Mouse (Mus musculus): ENCODE results near the gene Eps15l1.

Eps15l1 gene

GRCm38 (mm10) chr8:72319921-72320802, 101.1 kb downstream of the Eps15l1 start:
- no peak for DNase-seq (ENCODE audit: low spot score)

GRCm38 (mm10) chr8:72319397-72319796, 101.9 kb downstream of the Eps15l1 start:
- no peak for DNase-seq (ENCODE audit: low spot score)

GRCm38 (mm10) chr8:72318801-72319322, 102.4 kb downstream of the Eps15l1 start, which contains the start of gene Klf2:
TSS of gene Klf2 (plus strand) at chr8:72319033.
- peak; percentile 90 for DNase-seq (ENCODE audit: low spot score)

GRCm38 (mm10) chr8:72317741-72318301, 103.4 kb downstream of the Eps15l1 start:
- no peak for DNase-seq (ENCODE audit: low spot score)

GRCm38 (mm10) chr8:72316053-72316695, 105.1 kb downstream of the Eps15l1 start:
- no peak for DNase-seq (ENCODE audit: low spot score)

- DNase-seq (ENCODE audit: low spot score): no peak
These were observed 108.2 kb downstream of the Eps15l1 start for GRCm38 (mm10) chr8:72312926-72313518.

GRCm38 (mm10) chr8:72310849-72311506, 110.3 kb downstream of the Eps15l1 start:
- DNase-seq (ENCODE audit: low spot score): no peak

GRCm38 (mm10) chr8:72308276-72308675, 113.0 kb downstream of the Eps15l1 start:
- no peak for DNase-seq (ENCODE audit: low spot score)

- DNase-seq (ENCODE audit: low spot score): no peak
These were observed 114.3 kb downstream of the Eps15l1 start for GRCm38 (mm10) chr8:72306913-72307312.

- DNase-seq (ENCODE audit: low spot score): no peak
These were observed 115.9 kb downstream of the Eps15l1 start, which contains the start of gene Gm10282 for GRCm38 (mm10) chr8:72305210-72305905. TSS of gene Gm10282 (minus strand) at chr8:72305260.

GRCm38 (mm10) chr8:72303633-72304032, 117.6 kb downstream of the Eps15l1 start:
- no peak for DNase-seq (ENCODE audit: low spot score)

GRCm38 (mm10) chr8:72302986-72303612, 118.2 kb downstream of the Eps15l1 start:
- no peak for DNase-seq (ENCODE audit: low spot score)

- DNase-seq (ENCODE audit: low spot score): no peak
These were observed 119.8 kb downstream of the Eps15l1 start for GRCm38 (mm10) chr8:72301497-72301896.

GRCm38 (mm10) chr8:72300654-72301400, 120.4 kb downstream of the Eps15l1 start:
- DNase-seq (ENCODE audit: low spot score): no peak

- DNase-seq (ENCODE audit: low spot score): no peak
These were observed 122.3 kb downstream of the Eps15l1 start for GRCm38 (mm10) chr8:72298928-72299327.

- DNase-seq (ENCODE audit: low spot score): no peak
These were observed 124.7 kb downstream of the Eps15l1 start for GRCm38 (mm10) chr8:72296561-72296960.

- no peak for DNase-seq (ENCODE audit: low spot score)
These were observed 125.6 kb downstream of the Eps15l1 start for GRCm38 (mm10) chr8:72295679-72296078.

- no peak for DNase-seq (ENCODE audit: low spot score)
These were observed 126.1 kb downstream of the Eps15l1 start for GRCm38 (mm10) chr8:72295125-72295524.

- no peak for DNase-seq (ENCODE audit: low spot score)
These were observed 128.0 kb downstream of the Eps15l1 start for GRCm38 (mm10) chr8:72293309-72293708.

- DNase-seq (ENCODE audit: low spot score): no peak
These were observed 130.2 kb downstream of the Eps15l1 start for GRCm38 (mm10) chr8:72291104-72291503.
